Mouse (Mus musculus) frontal cortex, postnatal 36 days (tissue): ENCODE results near the gene Tmem52.
A peak's percentile ranks its signal among the peaks of the same experiment; 100 is the strongest.
"Not testable (repeated sequence)": the region's sequence is repeated elsewhere in the genome, so short reads cannot be mapped to it uniquely, and the experiment has no call there.

Source experiments
- DNase-seq, 2 experiments: peaks; one replicate each; pipeline ENCODE4 v3.0.0; 2022; ENCODE audit warnings: low spot score in 2 of 2

The Tmem52 gene

DNA sequence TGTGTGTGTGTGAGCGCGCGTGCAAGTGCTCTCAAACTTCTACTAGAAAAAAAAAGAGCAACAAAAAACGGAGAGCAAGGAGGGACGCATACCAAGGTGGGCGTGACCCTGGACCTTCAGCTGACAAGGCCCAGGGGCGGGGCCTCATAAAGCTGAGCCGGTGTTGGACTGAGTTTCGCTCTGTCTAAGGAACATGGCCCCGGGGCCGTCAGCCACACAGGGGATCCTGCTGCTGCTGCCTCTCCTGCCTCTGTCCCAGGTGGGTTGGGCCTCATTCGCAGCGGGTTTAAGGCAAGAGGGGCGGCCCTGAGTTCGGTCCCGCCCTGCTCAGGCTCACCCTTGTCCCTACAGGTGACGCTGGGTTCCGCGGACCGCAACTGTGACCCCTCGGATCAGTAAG lies at the start of gene Tmem52:
Tmem52 (plus strand) TSS at position 163 of the 400 bp plus-strand sequence.
- DNase-seq = no peak

DNA sequence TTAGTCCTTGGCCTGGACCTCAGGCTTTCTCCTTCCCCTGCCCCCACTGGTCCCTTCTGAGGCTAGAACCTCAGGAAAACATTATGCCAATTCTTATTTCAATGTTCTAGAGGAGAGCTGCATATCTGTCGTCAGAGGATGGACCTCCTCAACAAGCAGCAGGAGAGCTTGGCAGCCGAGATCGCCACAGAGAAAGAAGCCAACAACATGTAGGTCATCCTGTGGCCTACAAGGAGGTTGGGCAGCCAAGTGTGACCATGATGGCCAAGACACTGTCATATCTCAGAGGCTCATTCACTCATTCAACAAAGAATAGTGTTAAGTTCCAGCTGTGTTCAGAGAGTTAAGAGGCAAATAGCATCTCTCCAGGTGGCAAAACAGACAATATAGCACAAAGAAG lies 48.8 kb upstream of the Tmem52 start:
- DNase-seq = no peak

DNA sequence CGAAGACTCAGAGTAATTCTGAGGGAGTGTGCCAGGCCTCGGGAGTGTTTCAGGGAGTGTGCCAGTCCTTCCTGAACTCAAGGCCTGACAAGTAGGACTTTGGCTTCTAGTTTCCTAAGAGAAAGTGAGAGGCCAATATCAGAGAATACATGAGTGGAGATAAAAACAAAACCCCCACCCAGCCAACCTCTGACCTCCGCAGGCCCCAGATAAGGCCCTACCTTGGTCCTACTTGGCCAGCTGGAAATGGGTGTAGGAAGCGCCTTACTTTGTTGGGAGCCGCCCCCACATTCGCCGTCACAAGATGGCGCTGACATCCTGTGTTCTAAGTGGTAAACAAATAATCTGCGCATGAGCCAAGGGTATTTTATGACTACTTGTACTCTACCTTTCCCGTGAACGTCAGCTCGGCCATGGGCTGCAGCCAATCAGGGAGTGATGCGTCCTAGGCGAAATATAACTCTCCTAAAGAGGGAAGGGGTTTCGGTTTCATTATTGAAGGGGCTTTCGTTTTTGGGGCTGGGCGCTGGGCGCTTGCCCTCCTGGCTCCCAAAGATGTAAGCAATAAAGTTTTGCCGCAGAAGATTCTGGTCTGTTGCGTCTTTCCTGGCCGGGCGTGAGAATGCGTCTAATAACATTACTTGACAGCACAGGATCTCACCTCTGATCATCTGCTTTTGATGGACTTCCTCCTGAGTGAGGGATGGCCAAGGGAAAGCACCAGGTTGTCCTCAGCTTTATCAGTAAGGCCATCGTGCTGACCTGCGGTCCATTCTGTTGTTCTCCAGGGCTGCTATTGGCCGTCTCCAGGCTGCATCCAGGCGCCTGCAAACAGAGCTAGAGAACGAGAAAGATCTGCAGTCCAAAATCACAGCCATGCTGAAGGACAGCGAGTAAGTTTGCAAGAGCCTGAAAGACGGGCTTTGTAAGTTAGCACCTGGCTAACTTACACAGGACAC lies 47.2 kb upstream of the Tmem52 start:
- not testable (repeated sequence) for DNase-seq

DNA sequence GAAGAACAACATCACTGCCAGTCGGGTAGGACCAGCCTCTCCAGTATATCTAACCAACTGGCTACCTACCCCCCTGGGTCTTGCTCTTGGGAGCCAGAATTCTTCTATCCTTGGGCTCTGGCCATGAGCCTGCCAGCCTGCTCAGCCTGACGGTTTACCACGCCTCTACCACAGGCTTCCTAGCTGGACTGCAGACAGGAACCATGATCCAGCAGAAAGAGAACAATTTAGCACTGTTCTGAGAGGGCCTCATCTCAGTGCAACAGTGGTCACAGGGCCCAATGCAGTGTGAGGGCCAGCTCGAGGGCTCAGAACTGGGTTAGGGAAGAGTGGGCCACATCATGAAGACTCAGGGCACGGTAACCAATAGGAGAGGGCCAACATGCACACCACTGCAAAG lies 44.9 kb upstream of the Tmem52 start:
- no peak for DNase-seq

DNA sequence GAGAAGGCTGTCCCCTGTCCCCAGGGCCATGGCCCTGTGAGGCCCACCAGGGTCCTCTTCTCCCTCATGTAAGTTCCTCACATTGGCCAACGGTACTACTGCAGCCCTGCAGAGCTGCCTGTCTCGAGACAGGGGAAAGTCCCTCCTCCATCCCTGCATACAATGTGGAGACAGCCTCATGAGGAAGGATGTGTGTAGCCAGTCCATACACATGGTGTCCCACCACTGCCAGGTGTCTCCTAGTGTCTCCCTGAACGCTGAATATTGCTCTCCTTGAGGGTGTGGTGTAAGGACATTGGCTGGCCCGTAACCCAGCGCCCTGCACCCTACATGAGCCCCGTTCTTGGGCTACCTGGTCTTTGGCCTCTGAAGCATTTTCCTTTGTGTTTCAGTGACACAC lies 42.6 kb upstream of the Tmem52 start:
- DNase-seq = no peak

DNA sequence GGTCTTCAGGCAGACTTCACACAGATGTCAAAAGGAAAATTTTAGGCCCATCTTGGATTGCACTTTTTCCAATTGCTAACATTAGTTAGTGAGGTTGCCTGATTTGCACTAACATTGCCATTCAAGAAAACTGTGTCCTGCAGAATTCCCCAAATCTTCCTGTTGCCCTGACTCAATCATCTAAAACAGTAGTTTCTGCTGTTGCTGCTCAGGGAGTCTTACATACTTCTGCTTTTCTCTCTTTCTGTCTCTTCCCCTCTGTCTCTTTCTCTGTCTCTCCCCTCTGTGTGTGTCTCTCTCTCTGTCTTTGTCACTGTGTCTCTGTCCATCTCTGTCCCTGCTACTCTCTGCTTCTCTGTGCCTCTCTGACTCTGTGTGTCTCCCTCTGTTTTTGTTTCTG lies 40.5 kb upstream of the Tmem52 start:
- no peak for DNase-seq

DNA sequence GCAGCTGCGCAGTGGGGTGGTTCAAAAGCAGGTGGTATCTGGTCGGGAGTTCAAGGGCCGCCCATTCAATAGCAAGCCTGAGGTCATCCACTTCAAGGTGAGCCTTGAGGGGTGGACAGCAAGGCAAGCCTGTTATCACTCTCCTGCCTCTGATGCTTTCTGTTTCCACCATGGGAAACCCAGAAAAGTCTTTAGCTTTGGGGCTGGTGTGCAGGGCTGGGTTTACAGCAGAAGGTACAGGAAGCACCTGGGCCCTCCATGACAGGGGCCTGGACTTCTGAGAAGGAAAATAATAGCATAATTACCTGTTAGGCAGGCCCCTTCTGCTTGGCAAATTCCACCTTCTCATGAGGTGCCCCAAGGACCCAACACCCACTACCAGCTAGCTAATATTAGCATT lies 39.7 kb upstream of the Tmem52 start:
- DNase-seq = no peak

DNA sequence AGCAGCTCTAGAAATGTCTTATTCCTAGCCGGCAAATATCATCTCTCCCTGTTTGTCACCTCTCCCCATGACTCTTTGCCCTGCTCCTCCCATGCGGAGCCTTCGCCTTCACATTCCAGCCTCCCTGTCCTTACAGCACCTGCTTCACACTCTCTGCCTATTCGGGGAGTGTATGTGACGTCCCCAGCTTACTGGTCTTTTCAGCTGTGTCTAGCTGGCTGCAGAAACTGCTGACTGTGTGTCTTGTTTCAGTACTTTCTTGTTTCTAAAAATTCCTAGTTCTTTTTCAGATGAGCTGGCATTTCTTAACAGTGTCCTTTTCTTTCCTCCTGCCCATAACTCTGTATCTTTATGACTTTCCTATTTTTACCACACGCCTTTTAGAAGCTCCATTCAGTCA lies 36.6 kb upstream of the Tmem52 start:
- peak; percentile 15 to 33 for DNase-seq

DNA sequence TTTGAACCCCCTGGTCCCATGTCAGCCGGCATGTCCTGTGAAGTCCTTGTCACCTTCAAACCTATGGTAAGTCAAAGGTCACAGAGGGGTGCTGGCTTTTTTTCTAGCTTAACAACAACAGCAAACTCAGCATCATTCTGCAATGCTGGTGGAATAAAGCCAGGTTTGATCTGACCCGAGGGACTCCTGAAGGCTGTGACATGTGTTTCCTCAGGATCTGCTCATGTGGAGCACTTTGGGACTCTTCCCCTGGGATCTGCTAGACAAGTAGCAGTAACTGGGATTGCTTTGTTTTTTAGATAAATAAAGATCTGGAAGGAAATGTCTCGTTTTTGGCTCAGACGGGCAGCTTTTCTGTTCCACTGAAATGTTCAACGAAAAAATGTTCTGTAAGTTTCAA lies 34.9 kb upstream of the Tmem52 start:
- no peak for DNase-seq

DNA sequence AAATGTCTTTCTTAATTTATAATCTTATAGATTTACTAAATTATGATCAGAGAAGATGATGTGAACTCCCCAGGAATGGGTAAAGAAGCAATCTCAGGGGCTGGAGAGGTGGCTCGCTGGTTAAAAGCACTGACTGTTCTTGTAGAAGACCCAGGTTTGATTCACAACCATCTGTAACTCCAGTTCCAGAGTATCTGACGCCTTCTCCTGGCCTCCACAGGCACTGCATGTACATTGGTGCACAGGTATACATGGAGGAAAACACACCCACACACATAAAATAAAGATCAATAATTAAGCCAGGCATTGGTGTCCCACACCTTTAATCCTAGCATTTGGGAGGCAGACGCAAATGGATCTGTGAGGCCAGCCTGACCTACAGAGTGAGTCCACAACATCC lies 26.1 kb upstream of the Tmem52 start:
- no peak for DNase-seq

DNA sequence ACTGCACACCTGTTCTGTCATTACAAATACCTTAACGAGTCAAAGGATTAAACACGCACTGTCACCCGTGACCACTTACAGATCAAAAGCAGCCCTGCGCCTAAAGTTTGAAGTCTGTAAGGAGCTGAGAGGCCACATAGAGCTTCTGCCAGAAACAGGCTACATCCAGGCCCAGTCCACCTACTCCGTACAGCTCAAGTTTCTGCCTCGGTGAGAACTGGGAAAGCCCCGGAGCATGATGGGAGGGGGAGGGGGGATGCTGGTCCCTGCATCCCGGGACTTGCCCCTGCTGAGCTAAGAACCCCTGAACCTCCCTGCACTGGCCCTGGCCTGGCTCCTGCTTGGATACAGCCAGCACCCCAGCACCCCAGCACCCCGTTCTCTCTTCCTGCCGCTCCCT lies 17.3 kb upstream of the Tmem52 start:
- no peak for DNase-seq

DNA sequence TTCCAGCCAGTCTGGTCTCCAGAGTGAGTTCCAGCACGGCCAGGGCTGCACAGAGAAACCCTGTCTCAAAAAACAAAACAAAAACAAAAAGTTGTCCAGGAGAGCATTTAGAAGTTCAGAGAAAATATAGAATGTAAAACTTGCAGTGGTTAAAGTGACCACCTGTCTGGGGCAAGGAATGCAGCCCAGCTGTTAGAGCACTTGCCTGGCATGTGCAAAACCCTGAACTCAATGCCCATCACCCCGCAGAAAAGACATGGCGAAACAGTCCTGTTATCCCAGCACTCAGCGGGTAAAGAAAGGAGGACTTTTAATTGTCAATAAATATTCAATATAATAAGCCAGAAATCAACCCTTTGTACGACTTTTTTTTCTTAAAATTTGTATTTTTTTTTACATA lies 10.3 kb upstream of the Tmem52 start:
- DNase-seq = no peak

DNA sequence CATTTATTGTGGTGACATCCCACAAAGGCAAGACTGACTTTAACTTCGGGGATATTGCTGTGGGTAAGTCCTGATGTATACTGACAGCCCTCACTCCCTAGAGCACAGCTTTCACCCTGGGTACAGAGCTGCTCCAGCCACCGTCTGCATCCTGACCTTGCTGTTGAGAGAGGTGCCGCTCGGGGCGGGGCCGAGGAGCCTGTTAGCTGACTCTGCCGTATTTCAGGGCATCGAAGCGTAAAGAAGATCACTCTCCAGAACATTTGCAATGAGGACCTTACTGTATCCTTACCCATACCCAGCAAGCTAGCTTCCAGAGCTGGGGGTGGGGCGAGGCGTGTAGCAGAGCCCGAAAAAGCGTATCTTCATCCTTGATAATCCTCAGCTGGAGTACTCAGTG lies 5.9 kb upstream of the Tmem52 start:
- DNase-seq = no peak

DNA sequence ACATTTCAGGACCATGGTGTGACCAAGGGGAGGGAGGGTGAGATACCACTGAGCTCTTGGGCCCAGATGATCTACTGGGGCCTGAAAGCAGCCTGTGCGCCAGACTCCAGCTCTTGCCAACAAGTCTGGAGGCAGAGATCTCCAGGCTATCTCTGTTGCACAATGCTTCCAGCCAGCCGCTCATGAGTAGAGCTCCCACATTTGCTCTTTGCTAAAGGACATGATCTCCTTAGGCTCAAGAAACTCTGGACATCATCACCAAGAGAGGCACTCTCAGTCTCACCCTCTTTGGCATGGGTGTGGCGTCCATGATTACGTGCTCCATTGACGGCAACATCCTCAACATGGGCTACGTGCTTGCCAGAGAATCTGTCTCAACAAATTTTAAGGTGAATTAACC lies 5.3 kb upstream of the Tmem52 start:
- no peak for DNase-seq

DNA sequence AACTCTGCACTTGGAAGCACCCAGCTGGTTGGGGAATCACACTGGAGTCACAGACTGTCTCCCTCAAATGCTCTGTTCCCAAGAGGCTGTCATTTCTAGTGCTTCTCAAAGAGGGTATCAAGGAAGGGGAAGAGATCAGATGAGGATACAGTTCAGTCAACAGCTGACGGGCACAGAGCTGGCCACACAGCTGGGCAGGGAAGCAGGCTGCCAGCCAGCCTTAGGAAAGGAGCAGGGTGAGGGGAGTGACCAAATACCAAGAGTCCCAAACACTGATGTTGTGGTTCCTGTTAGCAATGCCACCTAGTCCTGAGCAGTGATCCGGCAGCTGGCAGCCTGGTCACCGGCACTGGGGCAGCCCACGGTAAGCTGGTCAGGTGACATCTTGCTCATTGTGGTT lies 4.9 kb upstream of the Tmem52 start:
- DNase-seq = no peak

DNA sequence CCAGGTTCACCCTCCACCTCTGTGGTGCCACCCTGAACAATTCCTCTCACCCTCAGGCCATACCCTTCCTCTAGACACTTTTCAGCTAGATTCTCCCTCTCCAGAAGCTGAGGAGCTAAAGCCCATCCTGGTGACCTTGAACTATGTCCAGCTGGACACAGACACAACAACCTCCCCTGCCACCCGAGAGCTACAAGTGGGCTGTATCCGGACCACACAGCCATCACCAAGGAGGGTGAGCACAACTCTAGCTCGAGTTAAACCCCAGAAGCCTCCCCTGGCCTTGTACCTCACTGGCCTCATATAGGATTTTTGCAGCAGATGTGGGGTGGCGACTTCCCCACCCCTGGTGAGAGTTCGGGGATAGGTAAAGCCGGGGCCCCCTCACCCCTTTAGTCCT lies 3.3 kb upstream of the Tmem52 start:
- DNase-seq = no peak

DNA sequence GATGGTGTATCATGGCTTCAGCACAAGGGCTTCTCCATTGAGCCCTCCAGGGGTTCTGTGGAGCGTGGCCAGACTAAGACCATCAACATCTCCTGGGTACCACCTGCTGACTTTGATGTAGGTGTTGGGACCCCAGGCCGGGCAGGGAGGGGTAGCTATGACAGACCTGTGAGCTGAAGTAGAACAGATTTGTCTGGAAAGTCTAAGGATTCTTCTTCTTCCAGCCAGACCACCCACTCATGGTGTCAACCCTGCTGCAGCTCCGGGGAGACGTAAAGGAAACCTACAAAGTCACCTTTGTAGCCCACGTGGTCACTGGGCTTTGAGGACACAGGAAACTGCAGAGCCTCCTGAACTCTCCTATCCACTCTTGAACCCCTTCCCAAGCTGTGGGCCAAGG lies 2.8 kb upstream of the Tmem52 start:
- DNase-seq = no peak

DNA sequence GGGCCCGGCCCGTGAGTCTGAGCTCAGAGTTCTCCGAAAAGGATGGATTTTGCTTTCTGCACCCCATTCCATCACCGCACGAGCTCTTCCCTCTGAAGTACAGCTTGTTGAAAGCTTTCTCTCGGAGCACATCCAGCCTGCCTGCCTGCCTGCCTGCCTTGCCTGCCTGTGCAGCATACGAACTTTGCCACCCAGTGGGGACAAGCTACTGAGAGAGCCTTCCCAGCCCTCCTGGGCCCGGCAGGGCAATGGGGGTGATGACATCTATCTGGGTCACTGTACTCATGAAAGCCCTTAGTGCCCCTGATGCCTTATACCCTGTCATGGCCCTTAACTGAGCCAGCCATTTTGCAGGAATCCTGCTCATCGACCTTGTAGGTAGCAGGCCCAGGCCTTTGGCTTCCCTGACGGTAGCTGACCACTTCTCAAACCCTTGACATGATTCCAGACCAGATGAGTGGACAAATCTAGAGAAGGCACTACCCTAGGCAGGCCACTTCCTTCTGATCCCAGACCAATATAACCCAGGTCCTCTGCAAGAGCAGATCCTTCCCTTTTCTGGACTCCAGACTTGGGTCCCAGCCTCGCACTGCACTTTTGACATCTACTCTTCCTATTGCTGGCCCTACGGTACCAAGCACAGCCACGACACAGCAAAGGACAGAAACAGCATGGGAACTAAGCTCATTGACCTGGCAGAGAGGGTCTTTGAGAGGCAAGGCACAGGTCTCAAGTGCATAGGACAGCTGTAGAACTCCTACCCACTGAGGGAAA lies 1.5 kb upstream of the Tmem52 start:
- no peak for DNase-seq

DNA sequence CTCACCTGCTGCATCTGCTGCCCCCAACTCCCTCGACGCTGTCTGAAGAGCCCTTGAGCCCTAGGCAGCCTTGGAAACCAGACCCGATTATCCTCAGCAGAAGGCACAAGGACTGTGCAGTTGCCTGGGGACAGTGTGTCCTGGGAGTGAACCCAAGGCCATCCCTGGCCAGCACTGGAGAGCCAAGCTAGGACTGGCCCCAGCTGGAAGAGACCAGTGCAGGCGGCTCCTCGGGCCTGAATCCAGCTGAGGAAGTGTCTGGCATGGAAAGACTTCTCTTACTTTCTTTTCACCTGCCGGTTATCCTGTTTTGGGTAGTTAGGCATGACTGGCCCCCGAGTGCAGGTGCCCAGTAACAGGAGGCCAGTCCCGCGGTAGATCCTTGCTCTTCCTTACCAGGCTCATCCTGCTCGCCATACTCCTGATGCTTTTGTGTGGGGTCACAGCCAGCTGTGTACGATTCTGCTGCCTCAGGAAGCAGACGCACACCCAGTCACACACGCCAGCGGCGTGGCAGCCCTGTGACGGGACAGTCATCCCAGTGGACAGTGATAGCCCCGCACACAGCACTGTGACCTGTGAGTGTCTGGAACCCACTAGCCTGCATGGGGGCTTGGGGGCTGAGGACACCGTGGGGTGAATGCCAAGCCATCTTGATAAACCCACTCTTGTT lies 812 bp downstream of the Tmem52 start:
- DNase-seq = no peak

DNA sequence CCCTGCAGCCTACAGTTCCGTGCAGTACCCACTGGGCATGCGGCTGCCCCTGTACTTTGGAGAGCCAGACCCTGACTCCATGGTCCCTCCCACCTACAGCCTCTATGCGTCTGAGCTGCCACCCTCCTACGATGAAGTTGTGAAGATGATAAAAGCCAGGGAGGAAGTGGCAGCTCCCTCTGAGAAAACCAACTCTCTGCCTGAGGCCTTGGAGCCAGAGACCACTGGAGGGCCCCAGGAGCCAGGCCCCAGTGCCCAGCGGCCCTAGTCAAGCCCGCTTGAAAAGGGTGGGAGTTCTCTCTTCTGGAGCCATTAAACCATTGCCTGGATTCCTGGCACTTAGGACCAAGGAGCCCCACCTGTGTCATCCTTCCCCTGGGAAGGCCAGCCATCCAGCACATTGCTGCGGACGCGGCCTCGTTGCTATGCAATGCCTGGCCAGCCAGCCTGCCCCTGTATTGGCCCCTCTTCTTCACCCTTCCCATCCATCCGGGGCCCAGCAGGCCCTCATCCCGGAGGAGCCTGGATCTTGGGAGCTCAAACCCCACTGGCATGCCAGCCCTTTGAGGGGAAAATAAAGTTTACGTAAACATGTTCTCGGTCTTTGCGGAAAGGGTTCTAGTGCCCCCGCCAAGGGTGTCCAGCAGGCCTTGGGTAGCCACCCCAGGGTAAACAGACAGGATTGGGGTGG lies 1.5 kb downstream of the Tmem52 start:
- DNase-seq = no peak

DNA sequence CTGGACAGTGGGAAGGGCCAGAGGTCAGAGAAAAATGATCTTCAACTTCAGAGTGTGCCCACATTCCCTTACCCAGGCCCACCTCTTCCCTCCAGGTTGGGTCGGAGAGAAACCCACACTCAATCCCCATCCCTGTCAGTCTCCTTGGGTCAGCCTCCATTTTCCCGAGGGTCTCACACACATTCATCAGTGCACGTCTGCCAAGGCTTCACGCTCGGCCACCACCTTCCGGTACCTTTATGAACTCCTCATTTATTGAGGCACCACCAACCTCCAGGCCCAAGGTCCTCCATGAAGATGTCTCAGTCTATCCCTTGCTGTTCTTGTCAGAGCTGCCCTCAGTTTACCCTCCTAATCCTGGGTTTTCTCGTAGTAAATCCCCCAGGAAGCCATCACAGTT lies 2.1 kb downstream of the Tmem52 start:
- no peak for DNase-seq

DNA sequence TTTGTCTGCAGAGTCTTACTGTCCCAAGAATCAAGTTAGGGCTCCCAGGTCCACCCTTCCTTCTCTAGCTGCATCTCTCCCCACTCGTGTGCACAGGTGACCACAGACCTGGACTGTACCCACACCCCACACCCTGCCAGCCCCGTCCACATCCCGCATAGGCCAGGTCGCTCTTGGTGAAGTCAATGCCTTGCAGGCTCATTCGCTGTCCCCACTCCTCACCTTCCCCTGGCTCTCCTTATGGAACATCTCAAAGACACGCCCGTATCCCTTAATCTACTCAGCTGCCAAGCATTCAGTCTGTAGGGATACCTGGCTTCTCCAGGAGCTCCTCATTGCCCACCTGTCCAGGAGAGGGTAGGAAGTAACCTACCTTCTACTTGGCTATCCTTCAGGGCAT lies 2.5 kb downstream of the Tmem52 start:
- no peak for DNase-seq
